Mouse (Mus musculus) right cerebral cortex, postnatal 36 days (tissue): ENCODE data around the gene Olfr519.
A peak's percentile ranks its signal among the peaks of the same experiment; 100 is the strongest.

Source experiments
- DNase-seq, 2 experiments: peaks; one replicate each; pipeline ENCODE4 v3.0.0; 2022; ENCODE audit warnings: low spot score in 2 of 2, mixed read lengths in 1 of 2

The Olfr519 gene

DNA sequence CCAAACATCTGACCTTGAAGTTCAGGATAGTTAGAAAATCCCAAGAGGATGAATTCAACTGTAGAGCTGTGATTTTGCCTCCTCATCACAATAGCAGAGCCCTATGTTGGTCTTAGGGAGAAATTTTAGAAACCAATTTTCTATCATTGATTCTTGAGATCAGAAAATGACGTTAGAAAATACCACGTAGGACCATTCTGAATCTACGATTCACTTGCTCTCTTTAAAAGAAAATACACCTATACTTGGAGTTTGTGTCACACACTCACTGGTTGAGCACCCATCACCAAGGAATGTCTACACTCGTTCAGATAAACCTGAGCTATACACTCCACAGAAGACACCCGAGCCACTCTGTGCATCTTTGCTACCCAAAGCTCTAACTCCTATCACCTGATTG, at the start of gene Olfr519:
Gene Olfr519, minus strand, starts transcription at position 101 of the 400 bp plus-strand sequence.
- DNase-seq: no peak

- no peak for DNase-seq
These were observed 49.8 kb upstream of the Olfr519 start for GRCm38 (mm10) chr7:108944002-108944401.

- DNase-seq: no peak
These were observed 47.2 kb upstream of the Olfr519 start for GRCm38 (mm10) chr7:108941466-108941865.

GRCm38 (mm10) chr7:108936591-108936990, 42.4 kb upstream of the Olfr519 start:
- DNase-seq: no peak

DNA sequence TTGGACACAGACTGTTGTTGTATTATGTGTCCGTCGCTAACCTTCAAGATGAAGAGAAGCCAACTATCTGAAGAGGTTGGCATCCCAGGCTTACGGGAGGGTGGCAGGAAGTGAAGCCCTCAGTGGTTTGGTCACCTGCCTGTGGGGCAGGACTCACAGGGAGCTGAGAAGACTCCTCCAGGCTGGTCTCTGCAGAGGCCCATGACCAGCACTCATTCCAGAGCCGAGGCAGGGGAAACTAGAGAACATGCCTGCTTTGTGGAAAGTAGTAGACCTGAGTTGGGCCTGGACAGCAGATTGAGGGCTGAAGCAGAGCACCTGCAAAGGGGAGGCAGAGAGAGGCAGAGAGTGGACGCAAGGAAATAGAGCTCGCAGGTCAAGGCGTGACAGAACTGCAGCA, 41.2 kb upstream of the Olfr519 start:
- no peak for DNase-seq

- DNase-seq: no peak
These were observed 40.6 kb upstream of the Olfr519 start for GRCm38 (mm10) chr7:108934836-108935235.

DNA sequence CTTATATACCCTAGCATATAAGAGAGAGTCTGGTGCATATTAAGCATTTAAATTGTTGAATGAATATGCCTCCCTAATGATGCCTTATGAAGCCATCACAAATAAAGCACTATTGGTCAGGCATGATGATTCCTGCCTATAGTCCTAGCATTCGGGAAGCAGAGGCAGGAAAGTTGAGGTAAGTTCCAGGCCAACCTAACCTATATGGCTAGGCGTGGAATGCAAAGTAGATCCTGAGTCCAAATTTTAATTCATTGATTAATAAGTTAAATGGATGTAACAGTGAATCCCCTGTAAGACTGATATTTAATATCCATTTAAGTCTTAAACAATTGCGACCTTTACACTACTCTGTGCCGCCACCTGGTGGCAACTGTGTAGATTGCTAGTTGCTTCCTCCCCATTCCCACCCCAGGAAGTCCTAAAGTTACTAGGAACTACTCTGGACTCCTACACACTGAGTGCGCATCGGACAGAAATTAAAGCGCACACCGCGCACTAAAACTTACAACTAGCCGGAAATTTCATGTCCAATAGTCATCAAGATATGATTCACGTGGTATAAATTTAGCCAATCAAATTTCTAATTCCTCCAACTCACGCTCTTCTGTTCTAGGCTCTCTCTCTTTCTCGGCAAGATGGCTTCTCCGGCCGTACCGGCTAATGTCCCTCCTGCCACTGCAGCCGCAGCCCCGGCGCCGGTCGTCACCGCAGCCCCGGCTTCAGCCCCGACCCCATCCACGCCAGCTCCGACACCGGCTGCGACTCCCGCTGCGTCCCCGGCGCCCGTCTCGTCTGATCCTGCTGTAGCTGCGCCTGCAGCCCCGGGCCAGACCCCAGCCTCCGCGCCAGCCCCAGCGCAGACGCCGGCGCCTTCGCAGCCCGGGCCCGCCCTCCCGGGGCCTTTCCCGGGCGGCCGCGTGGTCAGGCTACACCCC, 39.8 kb upstream of the Olfr519 start, which contains the start of gene Eif3f:
Gene Eif3f, plus strand, starts transcription at position 624 of the 938 bp plus-strand sequence.
- peak; percentile 94 to 95 for DNase-seq

DNA sequence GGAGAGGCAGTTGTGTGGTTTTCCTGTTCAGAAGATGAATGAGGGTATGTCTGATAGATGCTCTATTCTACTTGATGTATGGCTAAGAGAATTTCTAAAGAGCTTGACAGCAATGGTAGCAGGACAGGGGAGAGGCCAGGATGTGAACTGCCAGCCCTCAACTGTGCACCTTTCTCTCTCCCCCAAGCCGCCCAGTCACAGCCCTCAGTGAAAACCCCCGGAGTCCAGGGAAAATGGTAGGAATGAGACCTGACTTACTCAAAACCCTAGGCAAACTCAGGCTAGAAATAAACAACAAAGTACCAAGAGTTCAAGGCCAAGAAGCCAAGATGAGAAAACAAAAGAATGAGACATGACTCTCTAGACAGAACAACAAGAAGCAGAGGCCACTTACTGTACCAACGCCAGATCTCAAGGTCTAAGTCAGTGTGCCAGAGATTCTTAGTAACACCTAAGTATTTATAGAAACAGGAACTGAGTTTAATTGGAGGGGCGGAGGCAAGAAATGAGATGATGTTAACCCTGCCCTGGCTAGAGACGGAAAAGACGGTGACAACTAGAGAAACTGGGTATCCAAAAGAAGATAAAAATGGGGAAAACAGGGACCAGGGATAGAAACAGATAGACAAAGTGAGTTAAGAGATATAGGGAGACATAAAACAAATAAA, 35.6 kb upstream of the Olfr519 start, which contains the start of gene Nlrp10:
Gene Nlrp10, minus strand, starts transcription at position 453 of the 668 bp plus-strand sequence.
- no peak for DNase-seq

GRCm38 (mm10) chr7:108928280-108929188, 34.3 kb upstream of the Olfr519 start:
- no peak for DNase-seq

GRCm38 (mm10) chr7:108927043-108927442, 32.8 kb upstream of the Olfr519 start:
- no peak for DNase-seq

GRCm38 (mm10) chr7:108903969-108904368, 9.7 kb upstream of the Olfr519 start:
- DNase-seq: no peak

GRCm38 (mm10) chr7:108884906-108885305, 9.3 kb downstream of the Olfr519 start, which contains the start of gene Olfr518:
Gene Olfr518 (minus strand): TSS chr7:108885006.
- DNase-seq: no peak

- no peak for DNase-seq
These were observed 21.9 kb downstream of the Olfr519 start, which contains the start of gene Olfr517 for GRCm38 (mm10) chr7:108872279-108872678. Gene Olfr517 (minus strand): TSS chr7:108872379.

DNA sequence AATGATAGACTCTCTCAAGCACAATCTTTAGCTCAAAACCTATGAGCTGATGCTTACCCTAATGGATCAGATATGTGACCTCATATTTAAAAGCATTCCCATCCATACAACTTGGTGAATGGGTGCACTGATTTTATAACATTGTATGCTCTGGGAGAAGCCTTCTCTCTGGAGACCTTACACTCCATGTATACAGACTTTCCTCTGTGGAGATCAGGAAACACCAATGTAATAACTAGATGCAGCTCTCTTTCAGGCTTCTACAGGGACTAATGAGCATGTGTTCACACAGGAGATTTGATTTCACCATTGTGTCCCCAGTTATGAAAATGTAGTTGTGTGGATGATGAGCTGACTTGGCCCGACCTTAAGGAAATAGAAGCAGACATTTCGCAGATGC, 43.8 kb downstream of the Olfr519 start, which contains the start of gene Olfr516:
Gene Olfr516, minus strand, starts transcription at position 101 of the 400 bp plus-strand sequence.
- no peak for DNase-seq
